Mouse (Mus musculus) ES-Bruce4 (cell line): ENCODE results near the gene Rcor2. TPM values are rescaled to one million over a fixed set of nuclear protein-coding genes. Genes with fewer than 3 reads are reported as not detected.

Source experiments
- H3K27ac ChIP-seq: 2 replicates; pipeline ENCODE4 v1.5.1; 2012; ENCODE audit warnings: low read length, inconsistent platforms; ENCODE audit not compliant: insufficient read depth
- H3K27me3 ChIP-seq: 2 replicates; pipeline ENCODE4 v1.6.1; 2012; ENCODE audit warnings: mild to moderate bottlenecking, low read length, inconsistent platforms; ENCODE audit not compliant: control insufficient read depth, poor library complexity, insufficient read depth, severe bottlenecking
- H3K36me3 ChIP-seq: 2 replicates; pipeline ENCODE4 v1.6.1; 2012; ENCODE audit warnings: inconsistent platforms, mild to moderate bottlenecking, low read length, moderate library complexity; ENCODE audit not compliant: control insufficient read depth, poor library complexity, insufficient read depth, severe bottlenecking
- H3K4me1 ChIP-seq: one replicate; pipeline ENCODE4 v1.8.1; 2011; ENCODE audit warnings: low read length; ENCODE audit not compliant: control insufficient read depth, insufficient read depth
- H3K4me3 ChIP-seq: 2 replicates; pipeline ENCODE4 v1.5.1; 2011; ENCODE audit warnings: low read depth, mild to moderate bottlenecking, low read length
- H3K9ac ChIP-seq: 2 replicates; pipeline ENCODE4 v1.6.1; 2012; ENCODE audit warnings: low read depth, mild to moderate bottlenecking, inconsistent platforms; ENCODE audit not compliant: poor library complexity, severe bottlenecking
- H3K9me3 ChIP-seq: replicated peaks from 2 replicates; pipeline ENCODE4 v1.6.1; 2012; ENCODE audit warnings: mild to moderate bottlenecking, low read length, inconsistent platforms; ENCODE audit not compliant: control insufficient read depth, poor library complexity, insufficient read depth, severe bottlenecking
- CTCF ChIP-seq: IDR thresholded peaks from one replicate; pipeline ENCODE4 v1.8.1; 2011; ENCODE audit warnings: low read depth, low read length
- EP300 ChIP-seq: IDR thresholded peaks from 2 replicates; pipeline ENCODE4 v1.6.1; 2011; ENCODE audit warnings: low read depth, low read length; ENCODE audit not compliant: insufficient read depth
- POLR2A ChIP-seq: IDR thresholded peaks from one replicate; pipeline ENCODE4 v1.8.1; 2011; ENCODE audit warnings: low read length; ENCODE audit not compliant: insufficient read depth
- polyA plus RNA-seq: library from polyadenylated mRNA; stranded (reverse); fragments of >200 nt; gene quantifications from 2 replicates; pipeline ENCODE4 v1.2.4, GENCODE M21; 2011; ENCODE audit warnings: low read depth; ENCODE audit not compliant: missing spikeins, insufficient read depth, insufficient read length

Gene Rcor2
- polyA plus RNA-seq, 1 experiment = 69.4 TPM

GRCm38 (mm10) chr19:7239574-7239973 lies 27.6 kb upstream of the Rcor2 start:
- Histone ChIP-seq H3K36me3 (peaks cover 4% of the 10 kb centered on the region), H3K27me3 (no peaks in the 10 kb centered on the region), H3K9me3 (no peaks in the 10 kb centered on the region), H3K9ac (peak overlapping the region; percentile 79), H3K4me1 (peaks cover 2% of the 10 kb centered on the region), H3K27ac (no peak overlapping the region), H3K4me3 (peak overlapping the region; percentile 93; the same call in 1 of the 2 replicates)
- no peak for TF ChIP-seq EP300
- TF ChIP-seq POLR2A = no peak
- no peak for TF ChIP-seq CTCF

GRCm38 (mm10) chr19:7240291-7240690 lies 26.8 kb upstream of the Rcor2 start:
- Histone ChIP-seq H3K27me3 (no peaks in the 10 kb centered on the region), H3K9ac (peak overlapping the region; percentile 79), H3K36me3 (peaks cover 4% of the 10 kb centered on the region), H3K27ac (no peak overlapping the region), H3K4me1 (peaks cover 2% of the 10 kb centered on the region), H3K4me3 (peak overlapping the region; percentile 93), H3K9me3 (no peaks in the 10 kb centered on the region)
- TF ChIP-seq POLR2A = no peak
- no peak for TF ChIP-seq CTCF
- no peak for TF ChIP-seq EP300

- Histone ChIP-seq H3K9me3 (no peaks in the 10 kb centered on the region), H3K4me1 (peaks cover 2% of the 10 kb centered on the region), H3K27ac (no peak within 1 kb of the TSS; the same call in 1 of the 2 replicates), H3K27me3 (no peaks in the 10 kb centered on the region), H3K9ac (peak within 1 kb of the TSS; percentile 79), H3K4me3 (peak within 1 kb of the TSS; percentile 93), H3K36me3 (peaks cover 4% of the 10 kb centered on the region)
- TF ChIP-seq EP300 (no peak), CTCF (no peak), POLR2A (no peak)
Observed at GRCm38 (mm10) chr19:7240782-7241690, 26.1 kb upstream of the Rcor2 start, which contains the start of gene Naa40. TSS of gene Naa40 (minus strand) at chr19:7241183.

GRCm38 (mm10) chr19:7246021-7246420 lies 21.1 kb upstream of the Rcor2 start:
- no peaks in the 10 kb centered on the region for H3K27me3 ChIP-seq
- no peak overlapping the region for H3K9ac ChIP-seq
- H3K27ac ChIP-seq = no peak overlapping the region
- H3K4me3 ChIP-seq = no peak overlapping the region
- peaks cover 2% of the 10 kb centered on the region for H3K4me1 ChIP-seq
- no peaks in the 10 kb centered on the region for H3K36me3 ChIP-seq
- TF ChIP-seq CTCF (no peak), POLR2A (no peak), EP300 (no peak)
- H3K9me3 ChIP-seq = no peaks in the 10 kb centered on the region

- H3K9me3 ChIP-seq = no peaks in the 10 kb centered on the region
- no peaks in the 10 kb centered on the region for H3K36me3 ChIP-seq
- no peak overlapping the region for H3K9ac ChIP-seq
- no peaks in the 10 kb centered on the region for H3K4me1 ChIP-seq
- no peaks in the 10 kb centered on the region for H3K27me3 ChIP-seq
- H3K4me3 ChIP-seq = 0 out of 2 replicates have a peak overlapping the region, but pooled peaks have one; percentile 10
- TF ChIP-seq POLR2A (no peak), EP300 (0 out of 2 replicates have a peak, but pooled peaks have one; percentile 52), CTCF (no peak)
- H3K27ac ChIP-seq = peak overlapping the region; percentile 60
Observed at GRCm38 (mm10) chr19:7257881-7258280, 9.2 kb upstream of the Rcor2 start.

GRCm38 (mm10) chr19:7261476-7261875 lies 5.6 kb upstream of the Rcor2 start:
- peak overlapping the region; percentile 26; the same call in 1 of the 2 replicates for H3K27ac ChIP-seq
- peaks cover 5% of the 10 kb centered on the region for H3K4me1 ChIP-seq
- no peak overlapping the region for H3K4me3 ChIP-seq
- TF ChIP-seq EP300 (peak; percentile 69), CTCF (no peak)
- H3K27me3 ChIP-seq = no peaks in the 10 kb centered on the region
- no peak overlapping the region for H3K9ac ChIP-seq
- H3K36me3 ChIP-seq = no peaks in the 10 kb centered on the region
- no peaks in the 10 kb centered on the region for H3K9me3 ChIP-seq
